11 mouse cellular contexts compared by ENCODE assay signal in the genomic region with DNA sequence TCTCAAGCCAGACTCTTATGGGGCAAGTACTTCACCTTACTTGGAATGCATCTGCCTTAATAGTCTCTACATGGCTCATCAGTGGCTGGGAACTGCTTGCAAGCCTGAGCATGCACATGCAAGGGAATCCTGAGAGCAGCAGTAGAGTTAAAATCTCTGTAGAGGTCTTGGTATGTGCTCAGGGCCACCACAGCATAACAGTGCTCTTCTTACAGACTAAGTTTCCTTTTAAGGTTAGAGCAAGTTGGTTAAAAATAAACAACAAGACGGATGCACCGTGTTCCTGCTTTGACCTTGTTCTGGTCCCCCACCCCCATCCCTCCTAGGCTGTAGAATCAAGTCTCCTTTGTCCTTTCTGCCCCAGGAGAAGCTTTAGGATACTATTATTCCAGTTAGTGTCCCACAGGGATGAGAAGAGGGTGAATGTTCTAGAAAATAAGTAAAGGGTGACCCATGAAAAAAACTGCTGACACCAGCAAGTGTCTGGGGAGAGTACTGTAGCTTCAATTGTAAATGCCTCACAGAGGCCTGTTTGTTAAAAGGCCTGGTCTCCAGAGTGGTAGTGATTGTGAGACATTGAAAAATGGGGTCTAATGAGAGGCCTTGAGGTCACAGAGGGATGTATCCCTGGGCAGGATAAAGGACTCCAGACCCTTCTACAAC. TPM values are rescaled to one million over a fixed set of nuclear protein-coding genes. Genes with fewer than 3 reads are reported as not detected.
A peak's percentile ranks its signal among the peaks of the same experiment; 100 is the strongest.
DNase-seq lines count a peak whose midpoint lies in the region; ATAC-seq and TF ChIP-seq lines count a peak whose summit lies in the region.
"Had no signal": no experiment of that assay in that cellular context is flagged by ENCODE, and none has a peak within 500 bp of the region (broad histone marks: within the 10 kb centered on the region; RNA-seq: fewer than 3 reads in every experiment).

No protein-coding gene starts in this region.

- no peaks in the 10 kb centered on the region for H3K27me3 ChIP-seq in heart, embryonic 13.5 days (replicated peaks)
- no peaks in the 10 kb centered on the region for H3K27me3 ChIP-seq in kidney, postnatal 0 days (ENCODE audit: insufficient read depth, low read length)

- no peak overlapping the region for H3K4me2 ChIP-seq in heart, embryonic 13.5 days
- H3K4me2 ChIP-seq in kidney, postnatal 0 days (ENCODE audit: low read length), result no peak overlapping the region

- WGBS in heart, embryonic 13.5 days, result 11% methylated on average over 2 of the region's 2 CpGs
- 3% methylated on average over 2 of the region's 2 CpGs for WGBS in kidney, postnatal 0 days

- DNase-seq in heart, postnatal 25 days (ENCODE audit: low spot score), result no peak
- peak; percentile 58 for DNase-seq in urinary bladder, postnatal 14 days (ENCODE audit: low spot score)
- no peak for DNase-seq in urinary bladder, postnatal 4 days (ENCODE audit: low spot score in 2 of 2)
- DNase-seq in kidney, postnatal 0 days (ENCODE audit: low spot score), result no peak
- no peak for DNase-seq in frontal cortex, postnatal 10 days (ENCODE audit: low spot score in 2 of 2)
- no peak for DNase-seq in layer of hippocampus, postnatal 25 days (ENCODE audit: extremely low spot score in 1 of 2, low spot score in 1 of 2)
- DNase-seq in gastrocnemius, postnatal 25 days, result no peak
- DNase-seq: cerebellum, adult 8-10 months; midbrain, embryonic 14.5 days had no signal

- H3K9me3 ChIP-seq in heart, embryonic 13.5 days, result no peaks in the 10 kb centered on the region
- no peaks in the 10 kb centered on the region for H3K9me3 ChIP-seq in kidney, postnatal 0 days (replicated peaks; ENCODE audit: low read length)
- H3K9me3 ChIP-seq: G1E had no signal

- H3K9ac ChIP-seq in heart, embryonic 13.5 days, result no peak overlapping the region
- H3K9ac ChIP-seq in kidney, postnatal 0 days (ENCODE audit: low read depth, low read length), result no peak overlapping the region

- H3K4me3 ChIP-seq in heart, embryonic 13.5 days, result no peak overlapping the region
- H3K4me3 ChIP-seq in kidney, postnatal 0 days (replicated peaks; ENCODE audit: low read depth, low read length), result no peak overlapping the region

- no peaks in the 10 kb centered on the region for H3K36me3 ChIP-seq in heart, embryonic 13.5 days
- no peaks in the 10 kb centered on the region for H3K36me3 ChIP-seq in kidney, postnatal 0 days (ENCODE audit: insufficient read depth, low read length)
- H3K36me3 ChIP-seq: G1E had no signal

- H3K4me1 ChIP-seq in heart, embryonic 13.5 days, result peaks cover 11% of the 10 kb centered on the region
- H3K4me1 ChIP-seq in kidney, postnatal 0 days (replicated peaks; ENCODE audit: insufficient read depth, low read length), result peaks cover 5% of the 10 kb centered on the region; the same call in 1 of the 2 replicates

- peak overlapping the region; percentile 50 for H3K27ac ChIP-seq in heart, embryonic 13.5 days (replicated peaks)
- H3K27ac ChIP-seq in kidney, postnatal 0 days, result peak overlapping the region; percentile 6; the same call in 1 of the 2 replicates

- intact Hi-C loops in heart, postnatal 25 days (cut with DNase I), result no loop called here

- no peak for TF ChIP-seq CTCF in kidney, postnatal 0 days (IDR thresholded peaks at IDR 0.05; ENCODE audit: low read depth)

- no peak for ATAC-seq in heart, embryonic 13.5 days (ENCODE audit: extremely low read depth, insufficient number of reproducible peaks, low FRiP score, low TSS enrichment)
- no peak for ATAC-seq in kidney, postnatal 0 days (replicated peaks; ENCODE audit: low FRiP score, low read depth)

RNA-seq across cellular contexts. Expression of gene Suco, which starts 31.4 kb away (rescaled TPM):
- polyA plus RNA-seq in heart, embryonic 13.5 days (2015; fragmentation: Nextera tagmentation; extraction: Ambion mirVana), result 13.8 and 15.3 TPM in 2 replicates
- total RNA-seq in heart, postnatal 25 days (2021), result 10 to 100 TPM; 12.6 to 13.7 TPM
- polyA plus RNA-seq in kidney, postnatal 0 days (2015; fragmentation: Nextera tagmentation; extraction: Ambion mirVana), result 22.0 and 23.6 TPM in 2 replicates
- 10 to 100 TPM; 30.0 to 54.5 TPM for total RNA-seq in layer of hippocampus, postnatal 25 days (2021)
- total RNA-seq in gastrocnemius, postnatal 25 days (2021), result 1 to 10 TPM; 7.6 to 8.5 TPM
